Mouse (Mus musculus): ENCODE results near the gene Hmcn1.

GRCm38 (mm10) chr1:150873231-150873630 is 120.0 kb downstream of the Hmcn1 start:
- TF ChIP-seq CTCF (IDR thresholded peaks at IDR 0.05; ENCODE audit: low read depth, low read length) (no peak), POLR2A (IDR thresholded peaks at IDR 0.05; ENCODE audit: extremely low read depth, insufficient read depth, low read length) (no peak)
